Mouse (Mus musculus) stomach, postnatal 0 days (tissue): Measurements from ENCODE around the gene Cnih3.

Source experiments
- CTCF ChIP-seq: IDR thresholded peaks from 2 replicates; pipeline ENCODE4 v1.5.1; 2016; ENCODE audit warnings: antibody characterized with exemption, low read depth, mild to moderate bottlenecking, moderate library complexity
- EP300 ChIP-seq: optimal IDR thresholded peaks from 2 replicates; pipeline ENCODE3; 2016; ENCODE audit warnings: antibody characterized with exemption

- TF ChIP-seq CTCF (no peak), EP300 (no peak)
Observed at GRCm38 (mm10) chr1:181372306-181372705, 19.9 kb downstream of the Cnih3 start.
